Mouse (Mus musculus): ENCODE data around the gene Dgkb. TPM values are rescaled to one million over a fixed set of nuclear protein-coding genes. Genes with fewer than 3 reads are reported as not detected.

Gene Dgkb
- polyA plus RNA-seq, 1 experiment: 0.18 TPM

DNA sequence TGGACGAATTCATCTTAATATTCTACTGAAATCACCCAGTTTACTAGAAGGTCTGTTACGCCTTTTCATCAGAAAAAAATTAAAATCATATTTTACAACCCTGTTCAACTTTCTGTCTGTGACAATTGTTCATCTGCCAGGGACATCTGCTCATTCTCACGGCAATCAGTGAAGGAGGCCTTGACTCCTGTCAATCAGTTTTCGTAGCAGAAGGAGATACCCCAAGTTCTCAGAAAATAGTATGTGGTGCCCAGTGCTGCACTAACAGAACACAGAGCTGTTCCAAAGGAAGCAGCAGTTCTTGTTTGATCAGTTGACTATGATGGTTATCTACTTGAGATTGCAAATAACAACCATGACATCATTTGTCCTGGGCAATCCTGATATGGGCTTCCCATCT is 307.8 kb downstream of the Dgkb start:
- Histone ChIP-seq H3K4me3 (ENCODE audit: insufficient read depth, low read length) (no peak overlapping the region), H3K27ac (ENCODE audit: insufficient read depth, low read length) (no peak overlapping the region), H3K4me1 (ENCODE audit: control insufficient read depth, insufficient read depth, low read length) (no peaks in the 10 kb centered on the region)
- TF ChIP-seq POLR2A (IDR thresholded peaks at IDR 0.05; ENCODE audit: low read depth, low read length) (no peak), CTCF (IDR thresholded peaks at IDR 0.05; ENCODE audit: borderline replicate concordance, insufficient read depth, low read length) (no peak)

DNA sequence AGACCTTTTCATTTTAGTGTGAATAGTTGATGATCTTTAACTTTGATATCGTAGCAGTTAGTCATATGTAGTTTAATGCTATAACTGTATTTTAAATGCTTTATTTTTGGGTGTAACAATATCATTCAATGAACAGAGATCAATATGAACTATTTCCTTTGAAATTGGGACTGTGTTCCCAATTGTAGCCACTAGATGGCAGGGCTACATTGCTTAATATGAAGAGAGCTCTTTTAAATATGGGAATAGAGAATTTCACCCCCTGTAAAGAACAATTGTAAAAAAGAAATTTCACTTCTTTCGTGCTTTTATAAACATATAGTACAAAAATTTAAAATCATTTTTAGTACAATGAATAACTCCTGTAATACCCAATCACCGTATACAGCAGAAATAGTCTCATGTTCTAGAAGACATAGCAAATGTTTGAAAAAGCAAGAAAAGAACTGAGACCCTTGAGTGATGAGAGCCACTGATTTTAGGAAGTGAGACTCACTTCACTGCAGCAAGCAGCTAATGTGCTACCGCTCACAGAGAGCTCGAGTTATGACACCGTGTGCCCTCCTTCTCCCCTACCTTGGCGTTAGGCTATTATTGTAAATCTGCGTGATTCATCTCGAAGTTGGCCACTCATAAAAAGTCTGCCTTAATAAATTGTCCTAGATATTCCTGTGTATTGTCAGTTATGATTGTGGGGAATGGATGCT is 312.8 kb downstream of the Dgkb start:
- H3K4me3 ChIP-seq (ENCODE audit: insufficient read depth, low read length): no peak overlapping the region

DNA sequence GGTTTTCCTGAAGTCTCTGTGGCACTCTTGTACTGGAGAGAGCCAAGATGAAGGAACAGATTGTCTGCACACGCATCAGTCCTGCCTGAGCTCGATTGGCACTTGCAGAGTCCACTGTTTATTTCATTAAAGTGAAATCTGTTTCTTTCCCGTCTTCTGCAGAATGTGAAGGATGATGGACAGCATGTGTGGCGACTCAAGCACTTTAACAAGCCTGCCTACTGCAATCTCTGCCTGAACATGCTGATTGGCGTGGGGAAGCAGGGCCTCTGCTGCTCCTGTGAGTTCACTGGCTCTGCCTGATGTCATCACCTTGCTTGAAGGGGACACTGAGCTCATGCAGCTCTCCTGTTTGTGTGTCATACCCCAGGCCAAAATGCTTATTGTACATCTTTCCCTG is 318.9 kb downstream of the Dgkb start:
- no peaks in the 10 kb centered on the region for H3K4me1 ChIP-seq (ENCODE audit: control insufficient read depth, insufficient read depth, low read length)
- TF ChIP-seq CTCF (IDR thresholded peaks at IDR 0.05; ENCODE audit: borderline replicate concordance, insufficient read depth, low read length) (no peak), POLR2A (IDR thresholded peaks at IDR 0.05; ENCODE audit: low read depth, low read length) (no peak)
- no peak overlapping the region for H3K27ac ChIP-seq (ENCODE audit: insufficient read depth, low read length)
- H3K4me3 ChIP-seq (ENCODE audit: insufficient read depth, low read length): no peak overlapping the region

More for the DNA sequence above, 312.8 kb downstream of the Dgkb start:
- Histone ChIP-seq H3K4me1 (ENCODE audit: control insufficient read depth, insufficient read depth, low read length) (no peaks in the 10 kb centered on the region), H3K27ac (ENCODE audit: insufficient read depth, low read length) (no peak overlapping the region)
- TF ChIP-seq POLR2A (IDR thresholded peaks at IDR 0.05; ENCODE audit: low read depth, low read length) (no peak), CTCF (IDR thresholded peaks at IDR 0.05; ENCODE audit: borderline replicate concordance, insufficient read depth, low read length) (no peak)

GRCm38 (mm10) chr12:38140039-38140438 is 322.5 kb downstream of the Dgkb start:
- TF ChIP-seq CTCF (IDR thresholded peaks at IDR 0.05; ENCODE audit: borderline replicate concordance, insufficient read depth, low read length) (no peak), POLR2A (IDR thresholded peaks at IDR 0.05; ENCODE audit: low read depth, low read length) (no peak)
- Histone ChIP-seq H3K27ac (ENCODE audit: insufficient read depth, low read length) (no peak overlapping the region), H3K4me1 (ENCODE audit: control insufficient read depth, insufficient read depth, low read length) (no peaks in the 10 kb centered on the region), H3K4me3 (ENCODE audit: insufficient read depth, low read length) (no peak overlapping the region)

- Histone ChIP-seq H3K4me1 (ENCODE audit: control insufficient read depth, insufficient read depth, low read length) (no peaks in the 10 kb centered on the region), H3K27ac (ENCODE audit: insufficient read depth, low read length) (no peak overlapping the region), H3K4me3 (ENCODE audit: insufficient read depth, low read length) (no peak overlapping the region)
- TF ChIP-seq POLR2A (IDR thresholded peaks at IDR 0.05; ENCODE audit: low read depth, low read length) (no peak), CTCF (IDR thresholded peaks at IDR 0.05; ENCODE audit: borderline replicate concordance, insufficient read depth, low read length) (no peak)
These were observed 415.1 kb downstream of the Dgkb start for GRCm38 (mm10) chr12:38232665-38233064.

GRCm38 (mm10) chr12:38268856-38269255 is 451.3 kb downstream of the Dgkb start:
- no peaks in the 10 kb centered on the region for H3K4me1 ChIP-seq (ENCODE audit: control insufficient read depth, insufficient read depth, low read length)

DNA sequence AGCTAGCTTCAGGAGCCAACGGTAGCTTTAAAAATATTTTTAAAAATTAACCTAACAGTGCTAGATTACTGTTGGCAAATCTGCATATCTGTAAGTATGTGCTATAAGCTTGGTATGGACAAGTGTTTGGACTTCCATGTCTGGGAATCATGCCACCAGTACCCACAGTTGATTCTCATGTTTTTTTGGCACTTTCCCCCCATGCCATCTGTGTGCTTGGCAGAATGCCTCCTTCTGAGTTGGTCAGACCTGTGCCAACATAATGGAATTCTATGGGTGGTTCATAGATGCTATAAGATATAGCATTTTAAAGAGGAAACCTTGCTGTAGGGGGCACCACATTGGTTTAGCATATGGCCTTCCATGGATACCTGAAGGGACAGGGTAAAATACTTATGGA is 484.0 kb downstream of the Dgkb start:
- H3K27ac ChIP-seq (ENCODE audit: insufficient read depth, low read length): no peak overlapping the region
- no peaks in the 10 kb centered on the region for H3K4me1 ChIP-seq (ENCODE audit: control insufficient read depth, insufficient read depth, low read length)
- no peak overlapping the region for H3K4me3 ChIP-seq (ENCODE audit: insufficient read depth, low read length)
- TF ChIP-seq POLR2A (IDR thresholded peaks at IDR 0.05; ENCODE audit: low read depth, low read length): no peak
- no peak for TF ChIP-seq CTCF (IDR thresholded peaks at IDR 0.05; ENCODE audit: borderline replicate concordance, insufficient read depth, low read length)

More at GRCm38 (mm10) chr12:38268856-38269255, 451.3 kb downstream of the Dgkb start:
- Histone ChIP-seq H3K4me3 (ENCODE audit: insufficient read depth, low read length) (no peak overlapping the region), H3K27ac (ENCODE audit: insufficient read depth, low read length) (no peak overlapping the region)
- TF ChIP-seq CTCF (IDR thresholded peaks at IDR 0.05; ENCODE audit: borderline replicate concordance, insufficient read depth, low read length): no peak
- TF ChIP-seq POLR2A (IDR thresholded peaks at IDR 0.05; ENCODE audit: low read depth, low read length): no peak

DNA sequence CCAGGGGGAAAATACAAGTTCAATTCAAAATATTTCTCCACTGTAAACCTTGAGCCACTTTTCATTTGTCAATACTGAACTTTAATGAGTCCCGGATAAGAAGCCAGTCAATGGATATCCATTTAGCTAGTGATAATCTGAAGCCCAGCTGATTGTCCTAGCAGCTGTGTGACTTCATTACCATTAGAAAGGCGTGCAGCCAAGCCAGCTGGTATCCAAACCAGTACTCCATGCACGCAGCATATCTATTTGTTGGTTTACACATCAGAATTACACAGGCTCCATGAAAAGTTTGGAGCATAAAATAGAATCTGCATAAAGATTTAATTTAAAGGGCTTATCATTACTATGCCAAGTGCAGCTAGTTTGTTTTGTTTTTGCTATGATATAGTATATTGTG is 486.3 kb downstream of the Dgkb start:
- Histone ChIP-seq H3K27ac (ENCODE audit: insufficient read depth, low read length) (no peak overlapping the region), H3K4me1 (ENCODE audit: control insufficient read depth, insufficient read depth, low read length) (no peaks in the 10 kb centered on the region), H3K4me3 (ENCODE audit: insufficient read depth, low read length) (no peak overlapping the region)
- TF ChIP-seq POLR2A (IDR thresholded peaks at IDR 0.05; ENCODE audit: low read depth, low read length): no peak
- no peak for TF ChIP-seq CTCF (IDR thresholded peaks at IDR 0.05; ENCODE audit: borderline replicate concordance, insufficient read depth, low read length)

DNA sequence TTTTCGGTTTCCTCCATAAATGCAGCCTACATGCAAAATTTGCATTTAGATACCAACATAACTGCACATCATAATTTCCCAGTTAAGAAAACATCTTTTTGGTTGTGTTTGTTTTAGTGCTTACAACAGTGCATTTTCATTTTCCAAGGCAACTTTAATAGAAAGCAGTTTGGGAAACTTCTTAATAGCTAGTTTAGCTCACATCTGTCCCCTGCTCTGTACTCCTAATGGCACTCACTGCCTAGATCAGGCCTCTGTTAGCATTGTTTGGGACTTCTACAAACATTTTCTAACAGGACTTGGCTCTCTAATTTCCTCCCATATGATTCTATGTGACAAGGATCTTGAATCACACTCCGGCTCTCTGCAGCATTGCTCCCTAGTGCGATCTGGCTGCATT is 486.7 kb downstream of the Dgkb start:
- H3K27ac ChIP-seq (ENCODE audit: insufficient read depth, low read length): no peak overlapping the region
- TF ChIP-seq CTCF (IDR thresholded peaks at IDR 0.05; ENCODE audit: borderline replicate concordance, insufficient read depth, low read length): no peak
- TF ChIP-seq POLR2A (IDR thresholded peaks at IDR 0.05; ENCODE audit: low read depth, low read length): no peak
- no peak overlapping the region for H3K4me3 ChIP-seq (ENCODE audit: insufficient read depth, low read length)
- H3K4me1 ChIP-seq (ENCODE audit: control insufficient read depth, insufficient read depth, low read length): no peaks in the 10 kb centered on the region

DNA sequence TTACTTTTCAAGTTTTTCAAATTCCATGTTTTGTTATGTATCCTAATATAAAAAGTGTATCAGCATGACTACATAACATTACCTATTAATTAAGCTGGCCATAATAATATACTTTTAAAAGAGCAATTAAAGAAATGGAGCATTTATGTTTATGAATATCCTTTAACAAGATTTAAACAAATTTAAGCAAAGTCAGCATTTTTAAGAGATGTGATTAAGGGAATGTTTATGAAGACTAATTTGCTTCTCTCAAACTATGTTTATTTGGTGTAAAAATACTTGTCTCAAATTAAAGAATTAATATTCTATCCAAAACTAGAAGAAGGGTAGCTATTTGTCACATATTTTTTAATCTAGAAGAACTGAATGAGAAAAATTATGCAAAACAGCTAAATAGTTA is 492.4 kb downstream of the Dgkb start:
- Histone ChIP-seq H3K27ac (ENCODE audit: insufficient read depth, low read length) (no peak overlapping the region), H3K4me3 (ENCODE audit: insufficient read depth, low read length) (no peak overlapping the region), H3K4me1 (ENCODE audit: control insufficient read depth, insufficient read depth, low read length) (no peaks in the 10 kb centered on the region)
- TF ChIP-seq POLR2A (IDR thresholded peaks at IDR 0.05; ENCODE audit: low read depth, low read length) (no peak), CTCF (IDR thresholded peaks at IDR 0.05; ENCODE audit: borderline replicate concordance, insufficient read depth, low read length) (no peak)
